Mouse (Mus musculus) left cerebral cortex, postnatal 14 days (tissue): ENCODE data around the gene Klhdc8a. TPM values are rescaled to one million over a fixed set of nuclear protein-coding genes. Genes with fewer than 3 reads are reported as not detected.

Experiments used
- total RNA-seq, 2 experiments: library from RNA; stranded (reverse); gene quantifications; 2 replicates each; pipeline ENCODE4 v1.2.3; 2021

Gene Klhdc8a
- total RNA-seq, 2 experiments from 2014 or later: 13.1 to 16.8 TPM

Other genes starting within 250 kb of the Klhdc8a start
- 10 to 100 TPM; 86.2 to 87.4 TPM for gene Mfsd4a, start 230.6 kb upstream of the Klhdc8a start, total RNA-seq
- gene Cdk18, start 158.9 kb upstream of the Klhdc8a start, total RNA-seq: 10 to 100 TPM; 17.0 to 28.3 TPM
- 1 to 10 TPM; 4.1 to 4.6 TPM for gene Lemd1, start 107.2 kb upstream of the Klhdc8a start, total RNA-seq
- 1 to 10 TPM; 3.7 to 3.9 TPM for gene AC124108.1, start 107.2 kb upstream of the Klhdc8a start, total RNA-seq
- not detected for gene Gm10188, start 68.9 kb upstream of the Klhdc8a start, total RNA-seq
- 1 to 10 TPM; 1.6 to 1.7 TPM for gene Nuak2, start 17.5 kb downstream of the Klhdc8a start, total RNA-seq
- gene Tmcc2, start 92.7 kb downstream of the Klhdc8a start, total RNA-seq: 100 to 1,000 TPM; 128 to 132 TPM
- gene Dstyk, start 118.9 kb downstream of the Klhdc8a start, total RNA-seq: 10 to 100 TPM; 32.4 to 32.6 TPM
- 10 to 100 TPM; 35.7 to 43.8 TPM for gene Rbbp5, start 178.7 kb downstream of the Klhdc8a start, total RNA-seq
- 1 to 10 TPM; 2.3 to 2.7 TPM for gene Tmem81, start 207.6 kb downstream of the Klhdc8a start, total RNA-seq
- 10 to 100 TPM; 53.2 to 58.8 TPM for gene Cntn2, start 244.6 kb downstream of the Klhdc8a start, total RNA-seq